Mouse (Mus musculus) stomach, postnatal 0 days (tissue): ENCODE results near the gene Mrpl34.

Source experiments
- CTCF ChIP-seq: IDR thresholded peaks from 2 replicates; pipeline ENCODE4 v1.5.1; 2016; ENCODE audit warnings: antibody characterized with exemption, low read depth, mild to moderate bottlenecking, moderate library complexity
- EP300 ChIP-seq: optimal IDR thresholded peaks from 2 replicates; pipeline ENCODE3; 2016; ENCODE audit warnings: antibody characterized with exemption

DNA sequence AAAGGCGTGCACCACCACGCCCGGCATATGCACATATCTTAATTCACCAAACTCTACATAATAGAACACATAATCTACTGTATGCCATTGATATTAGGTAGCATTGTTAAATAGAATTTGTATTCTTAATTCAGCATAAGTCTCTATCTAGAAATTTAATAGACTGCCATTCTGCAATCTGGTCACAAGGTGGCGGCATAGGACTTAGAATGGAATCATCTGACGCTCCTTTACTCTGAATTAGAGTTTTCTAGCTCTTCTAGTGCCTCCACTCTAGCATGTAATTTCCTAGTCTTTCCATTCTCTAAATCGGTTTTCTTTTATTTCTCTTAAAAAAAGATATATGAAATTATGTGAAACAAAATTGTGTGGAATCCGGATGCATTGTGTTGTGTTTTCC, 23.4 kb upstream of the Mrpl34 start:
- TF ChIP-seq CTCF, result peak; percentile 88
- TF ChIP-seq EP300, result no peak
